Mouse (Mus musculus) limb, embryonic 12.5 days (tissue): ENCODE measurements at regions not wholly inside any gene's neighbourhood (a gene's known extent, or its start where the extent isn't known, plus 50 kb on each side); places are given as distances from the start of the nearest gene placed in this dataset.
"Not testable (repeated sequence)": the region's sequence is repeated elsewhere in the genome, so short reads cannot be mapped to it uniquely, and the experiment has no call there.

Source experiments
- ATAC-seq: fragments of 200-750 bp; cut with Nextera tagmentation; 2 replicates; pipeline ENCODE4 v1.8.0; 2017; ENCODE audit warnings: low read depth, moderate TSS enrichment; ENCODE audit not compliant: insufficient number of reproducible peaks, insufficient read depth, low FRiP score, low TSS enrichment
- H3K27ac ChIP-seq: fragments of 300-500 bp; sonication (generic); 2 replicates; pipeline ENCODE4 v1.5.1; 2016; ENCODE audit warnings: mild to moderate bottlenecking, moderate library complexity
- H3K27me3 ChIP-seq: fragments of 300-500 bp; sonication (generic); 2 replicates; pipeline ENCODE4 v1.6.1; 2016; ENCODE audit warnings: mild to moderate bottlenecking, moderate library complexity
- H3K36me3 ChIP-seq: fragments of 300-500 bp; sonication (generic); 2 replicates; pipeline ENCODE4 v1.6.1; 2016; ENCODE audit warnings: mild to moderate bottlenecking, moderate library complexity
- H3K4me1 ChIP-seq: fragments of 300-500 bp; sonication (generic); replicated peaks from 2 replicates; pipeline ENCODE4 v1.6.1; 2016
- H3K4me2 ChIP-seq: fragments of 300-500 bp; sonication (generic); 2 replicates; pipeline ENCODE4 v1.6.1; 2016; ENCODE audit warnings: mild to moderate bottlenecking, moderate library complexity
- H3K4me3 ChIP-seq: fragments of 300-500 bp; sonication (generic); replicated peaks from 2 replicates; pipeline ENCODE4 v1.5.1; 2016; ENCODE audit warnings: mild to moderate bottlenecking
- H3K9ac ChIP-seq: fragments of 300-500 bp; sonication (generic); replicated peaks from 2 replicates; pipeline ENCODE4 v1.6.1; 2016; ENCODE audit warnings: mild to moderate bottlenecking, moderate library complexity
- H3K9me3 ChIP-seq: fragments of 300-500 bp; sonication (generic); 2 replicates; pipeline ENCODE4 v1.6.1; 2016; ENCODE audit warnings: mild to moderate bottlenecking, moderate library complexity
- WGBS: fragments of 180-500 bp; shearing (Covaris S2); methylation state at CpG from one replicate; pipeline ENCODE4 v1.1.7; 2016; 5-methylcytosine and 5-hydroxymethylcytosine counted together

DNA sequence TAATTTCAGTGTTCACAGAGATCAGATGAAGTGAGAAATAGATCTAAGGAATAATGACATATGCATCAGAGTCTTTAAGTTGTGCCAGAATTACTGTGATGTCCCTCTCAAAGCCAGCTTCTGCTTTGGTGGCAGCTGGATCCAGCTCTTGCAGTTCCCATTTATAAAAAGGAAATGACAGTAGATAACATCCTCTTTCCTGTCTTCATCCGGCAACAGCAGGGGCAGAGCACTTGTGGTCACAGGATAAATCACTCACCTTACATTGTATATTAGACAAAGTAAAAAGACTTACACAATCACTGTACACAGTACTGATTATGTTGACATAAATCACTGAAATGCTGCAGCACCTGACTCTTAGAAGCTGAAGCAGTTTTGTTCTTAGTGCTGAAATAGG lies 1214.2 kb downstream of the Adam6a start:
- not testable (repeated sequence) for H3K4me3 ChIP-seq, H3K27me3 ChIP-seq, H3K36me3 ChIP-seq, H3K4me2 ChIP-seq, H3K9ac ChIP-seq, H3K27ac ChIP-seq, H3K4me1 ChIP-seq, ATAC-seq
- 86% methylated on average over 1 of the region's 1 CpGs for WGBS
- H3K9me3 ChIP-seq = peaks cover 22% of the 10 kb centered on the region

DNA sequence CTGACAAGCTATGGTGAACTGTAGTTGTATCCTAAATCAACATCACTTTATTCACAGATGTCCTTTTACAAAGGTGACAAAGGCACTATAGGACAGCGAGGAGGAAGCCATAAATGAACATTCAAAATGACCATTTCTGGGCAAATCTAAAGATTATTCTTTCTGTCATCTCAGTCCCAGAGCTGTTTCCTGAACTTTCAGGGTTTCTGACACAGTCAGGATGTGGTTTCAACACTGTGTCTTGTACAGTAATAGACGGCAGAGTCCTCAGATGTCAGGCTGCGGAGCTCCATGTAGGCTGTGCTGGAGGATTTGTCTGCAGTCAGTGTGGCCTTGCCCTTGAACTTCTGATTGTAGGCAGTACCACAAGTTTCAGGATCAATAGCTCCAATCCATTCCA lies 1220.5 kb downstream of the Adam6a start:
- not testable (repeated sequence) for ATAC-seq, H3K27ac ChIP-seq, H3K4me3 ChIP-seq, H3K36me3 ChIP-seq, H3K9ac ChIP-seq, H3K27me3 ChIP-seq, H3K4me1 ChIP-seq, H3K4me2 ChIP-seq
- peaks cover 32% of the 10 kb centered on the region for H3K9me3 ChIP-seq
- WGBS = 94% methylated on average over 3 of the region's 3 CpGs

DNA sequence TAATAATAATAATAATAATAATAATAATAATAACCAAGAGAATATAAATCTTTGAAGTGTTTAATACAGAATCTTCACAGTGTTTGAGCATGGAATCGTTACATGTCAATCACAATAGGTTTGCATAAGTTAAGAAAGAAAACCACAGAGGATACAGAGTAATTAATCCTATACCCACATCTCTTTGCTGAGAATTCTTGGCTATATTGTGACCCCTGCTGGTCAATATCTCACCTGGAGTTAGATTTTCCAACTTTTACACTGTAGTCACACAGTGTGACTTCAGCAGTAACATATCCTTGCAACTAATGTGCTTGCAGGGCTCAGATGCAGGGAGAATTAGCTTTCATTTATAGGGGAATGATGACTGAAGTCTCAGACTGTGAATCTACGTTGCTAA lies 1231.7 kb downstream of the Adam6a start:
- H3K9ac ChIP-seq, ATAC-seq, H3K27me3 ChIP-seq, H3K36me3 ChIP-seq, H3K27ac ChIP-seq, H3K4me2 ChIP-seq, H3K4me1 ChIP-seq, H3K4me3 ChIP-seq: not testable (repeated sequence)
- peaks cover 80% of the 10 kb centered on the region for H3K9me3 ChIP-seq
- WGBS = 80% methylated on average over 2 of the region's 2 CpGs

DNA sequence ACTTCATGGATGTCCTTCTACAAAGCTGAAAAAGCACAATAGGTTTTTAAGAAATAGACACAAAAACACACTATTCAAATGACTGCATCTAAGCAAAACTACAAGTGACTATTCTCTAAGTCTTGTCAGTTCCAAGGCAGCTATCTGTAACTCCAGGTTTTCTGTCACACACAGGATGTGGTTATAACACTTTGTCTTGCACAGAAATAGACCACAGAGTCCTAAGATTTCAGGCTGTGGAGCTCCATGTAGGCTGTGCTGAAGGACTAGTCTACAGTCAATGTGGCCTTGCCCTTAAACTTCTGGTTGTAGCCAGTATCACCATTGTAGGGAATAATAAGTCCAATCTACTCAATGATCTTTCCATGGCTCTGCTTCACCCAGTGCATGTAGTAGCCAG lies 1243.1 kb upstream of the Zfp386 start:
- Histone ChIP-seq H3K4me1 (no peaks in the 10 kb centered on the region), H3K9me3 (peaks cover 22% of the 10 kb centered on the region), H3K36me3 (no peaks in the 10 kb centered on the region), H3K27ac (no peak overlapping the region), H3K4me3 (no peak overlapping the region), H3K27me3 (no peaks in the 10 kb centered on the region), H3K9ac (no peak overlapping the region), H3K4me2 (no peak overlapping the region)
- no peak for ATAC-seq

DNA sequence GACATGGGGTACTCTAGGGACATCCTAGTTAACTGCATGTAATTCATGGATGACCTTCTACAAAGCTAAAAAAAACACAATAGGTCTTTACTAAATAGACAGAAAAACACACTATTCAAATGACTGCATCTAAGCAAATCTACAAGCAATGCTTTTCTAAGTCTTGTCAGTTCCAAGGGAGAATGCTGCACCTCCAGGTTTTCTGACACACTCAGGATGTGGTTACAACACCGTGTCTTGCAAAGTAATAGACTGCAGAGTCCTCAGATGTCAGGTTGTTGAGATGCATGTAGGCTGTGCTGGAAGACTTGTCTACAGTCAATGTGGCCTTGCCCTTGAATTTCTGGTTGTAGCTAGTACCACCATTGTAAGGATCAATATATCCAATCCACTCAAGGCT lies 1238.3 kb upstream of the Zfp386 start:
- WGBS = 69% methylated on average over 1 of the region's 1 CpGs
- Histone ChIP-seq H3K4me2 (no peak overlapping the region), H3K4me1 (no peaks in the 10 kb centered on the region), H3K9ac (no peak overlapping the region), H3K4me3 (no peak overlapping the region), H3K27me3 (no peaks in the 10 kb centered on the region), H3K9me3 (peaks cover 33% of the 10 kb centered on the region), H3K27ac (no peak overlapping the region), H3K36me3 (no peaks in the 10 kb centered on the region)
- no peak for ATAC-seq

DNA sequence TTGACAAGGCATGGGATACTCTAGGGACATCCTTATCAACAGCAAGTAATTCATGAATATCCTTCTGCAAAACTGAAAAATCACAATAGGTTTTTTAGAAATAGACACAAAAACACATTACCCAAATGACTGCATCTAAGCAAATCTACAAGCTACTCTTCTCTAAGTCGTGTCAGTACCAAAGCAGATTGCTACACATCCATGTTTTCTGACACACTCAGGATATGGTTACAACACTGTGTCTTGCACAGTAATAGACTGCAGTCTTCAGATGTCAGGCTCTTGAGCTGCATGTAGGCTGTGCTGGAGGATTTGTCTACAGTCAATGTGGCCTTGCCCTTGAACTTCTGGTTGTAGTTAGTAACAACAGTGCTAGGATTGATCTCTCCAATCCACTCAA lies 1230.7 kb upstream of the Zfp386 start:
- not testable (repeated sequence) for H3K36me3 ChIP-seq, H3K27me3 ChIP-seq, H3K4me2 ChIP-seq, H3K27ac ChIP-seq, H3K4me3 ChIP-seq, ATAC-seq, H3K9ac ChIP-seq, H3K4me1 ChIP-seq
- peaks cover 40% of the 10 kb centered on the region for H3K9me3 ChIP-seq
- 82% methylated on average over 1 of the region's 1 CpGs for WGBS

DNA sequence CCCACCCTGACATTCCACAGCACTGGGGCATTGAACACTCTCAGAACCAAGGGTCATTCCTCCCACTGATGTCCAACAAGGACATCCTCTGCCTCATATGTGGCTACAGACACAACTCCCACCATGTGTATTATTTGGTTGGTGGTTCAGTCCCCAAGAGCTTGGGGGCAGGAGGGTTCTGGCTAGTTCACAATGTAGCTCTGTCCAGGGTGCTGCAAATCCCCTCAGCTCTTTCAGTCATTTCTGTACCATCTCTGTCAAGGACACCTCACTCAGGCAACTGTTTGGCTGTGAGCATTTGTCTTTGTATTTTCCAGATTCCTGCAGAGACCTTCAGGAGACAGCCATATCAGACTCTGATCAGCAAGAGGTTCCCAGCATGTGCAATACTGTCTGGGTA lies 1214.6 kb upstream of the Zfp386 start:
- H3K27ac ChIP-seq = no peak overlapping the region
- H3K4me3 ChIP-seq = no peak overlapping the region
- peaks cover 41% of the 10 kb centered on the region for H3K9me3 ChIP-seq
- H3K9ac ChIP-seq = no peak overlapping the region
- ATAC-seq = no peak
- H3K4me1 ChIP-seq = no peaks in the 10 kb centered on the region
- no peaks in the 10 kb centered on the region for H3K36me3 ChIP-seq
- H3K27me3 ChIP-seq = no peaks in the 10 kb centered on the region
- H3K4me2 ChIP-seq = no peak overlapping the region
